Mouse (Mus musculus): ENCODE measurements around the gene Heyl.

Heyl gene

GRCm38 (mm10) chr4:123233492-123234084, at the start of gene Heyl:
TSS of gene Heyl (plus strand) at chr4:123233556.
- peak; percentile 80 for DNase-seq

DNA sequence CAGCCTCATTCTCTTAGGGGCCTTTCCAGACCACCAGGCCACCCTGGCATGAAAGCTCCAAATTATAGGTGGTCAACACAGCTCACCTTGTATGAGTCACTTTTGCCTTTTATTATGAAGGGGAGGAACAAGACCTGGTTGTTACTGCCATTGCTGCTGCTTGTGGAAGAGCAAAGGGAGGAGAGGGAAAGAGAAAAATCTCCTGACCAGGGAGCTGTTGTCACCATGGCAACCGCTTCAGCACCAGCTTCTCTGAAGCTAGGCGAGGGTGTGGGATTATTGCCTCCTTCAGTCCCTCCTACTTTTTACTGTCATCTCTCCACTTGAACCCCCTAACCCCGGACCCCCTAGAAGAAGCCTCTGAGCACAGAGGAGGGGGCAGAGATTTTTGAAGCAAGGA, 48.5 kb upstream of the Heyl start:
- DNase-seq = no peak

- DNase-seq = no peak
Measured at GRCm38 (mm10) chr4:123192336-123192735, 41.0 kb upstream of the Heyl start.

- DNase-seq = no peak
Measured at GRCm38 (mm10) chr4:123193791-123194190, 39.6 kb upstream of the Heyl start.

DNA sequence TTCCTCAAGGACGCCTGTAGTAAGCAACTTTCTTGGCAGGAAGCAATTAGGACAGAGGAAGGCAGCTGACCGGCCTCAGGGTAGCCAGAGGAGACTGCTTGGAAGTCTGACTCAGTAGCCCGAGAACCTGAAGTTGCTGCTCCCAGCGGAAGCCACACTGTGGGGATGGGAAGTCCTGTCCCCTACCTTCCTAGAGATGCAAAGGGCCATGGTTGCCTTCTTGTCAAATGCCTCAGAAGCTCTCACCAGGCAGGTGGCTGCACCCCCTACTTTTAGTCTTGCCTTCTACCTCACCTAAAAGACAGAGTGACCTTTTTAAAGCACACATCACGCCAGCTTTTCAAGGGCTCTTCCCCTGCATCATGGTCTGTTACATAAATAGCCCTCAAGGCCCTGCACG, 36.7 kb upstream of the Heyl start:
- DNase-seq = no peak

- peak; percentile 72 for DNase-seq
Measured at GRCm38 (mm10) chr4:123200771-123201185, 32.6 kb upstream of the Heyl start.

GRCm38 (mm10) chr4:123201186-123202093, 31.9 kb upstream of the Heyl start, which contains the start of gene Nt5c1a:
TSS of gene Nt5c1a (plus strand) at chr4:123201504.
- peak; percentile 18 for DNase-seq

GRCm38 (mm10) chr4:123202094-123202420, 31.3 kb upstream of the Heyl start:
- DNase-seq = no peak

DNA sequence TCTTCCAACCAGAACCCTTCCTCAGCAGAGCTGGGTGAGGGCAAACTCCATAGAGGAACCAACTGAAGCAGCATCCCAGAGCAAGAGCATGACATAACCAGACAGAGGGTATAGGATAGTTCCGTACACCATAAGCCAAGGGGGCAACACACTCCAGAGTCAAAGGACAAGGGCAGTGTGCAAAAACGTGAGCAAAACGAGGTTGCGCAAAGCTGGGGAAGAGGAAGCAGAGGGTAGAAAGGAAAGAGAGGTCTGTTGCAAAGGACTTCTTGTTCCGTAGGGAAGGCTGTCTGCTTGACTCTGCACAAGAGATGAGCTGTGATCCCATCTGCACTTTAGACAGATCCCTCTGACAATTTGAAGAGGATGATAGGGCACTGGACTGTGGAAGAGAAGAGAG, 26.0 kb upstream of the Heyl start:
- DNase-seq = no peak

DNA sequence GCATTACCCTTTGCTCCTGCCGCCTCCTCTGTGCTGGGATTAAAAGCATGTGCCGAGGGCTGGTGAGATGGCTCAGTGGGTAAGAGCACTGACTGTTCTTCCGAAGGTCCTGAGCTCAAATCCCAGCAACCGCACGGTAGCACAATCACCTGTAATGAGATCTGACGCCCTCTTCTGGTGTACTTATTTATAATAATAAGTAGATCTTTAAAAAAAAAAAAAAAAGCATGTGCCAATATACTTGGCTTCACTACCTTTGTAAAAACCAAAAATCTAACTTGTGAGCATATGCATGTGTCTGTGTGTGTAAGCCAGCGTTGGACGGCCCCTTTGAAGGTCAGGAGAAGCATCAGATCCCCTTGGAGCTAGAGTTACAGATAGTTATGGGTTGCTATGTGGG, 22.4 kb upstream of the Heyl start:
- DNase-seq = no peak

- no peak for DNase-seq
Measured at GRCm38 (mm10) chr4:123211453-123211852, 21.9 kb upstream of the Heyl start.

DNA sequence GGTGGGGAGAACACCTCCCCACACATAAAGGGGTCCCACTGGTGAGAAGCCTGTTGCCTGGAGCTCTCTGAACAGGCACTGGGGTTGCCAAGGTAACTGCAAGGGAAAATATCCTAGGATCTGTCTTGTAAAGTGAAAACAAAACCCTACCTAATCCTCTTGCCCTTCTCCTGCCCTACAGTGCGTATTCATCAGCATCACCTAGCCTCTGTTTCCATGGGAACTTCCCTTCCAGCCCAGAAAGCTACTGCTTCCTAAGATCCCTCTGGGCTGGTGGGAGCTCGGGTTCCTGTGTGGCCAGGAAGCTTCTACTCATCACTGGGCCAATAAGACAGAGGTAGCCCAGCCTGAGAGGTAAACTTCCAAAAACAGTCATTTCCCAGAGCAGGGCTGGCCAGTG, 21.0 kb upstream of the Heyl start:
- no peak for DNase-seq

GRCm38 (mm10) chr4:123213975-123214374, 19.4 kb upstream of the Heyl start:
- no peak for DNase-seq

- no peak for DNase-seq
Measured at GRCm38 (mm10) chr4:123215367-123215766, 18.0 kb upstream of the Heyl start.

DNA sequence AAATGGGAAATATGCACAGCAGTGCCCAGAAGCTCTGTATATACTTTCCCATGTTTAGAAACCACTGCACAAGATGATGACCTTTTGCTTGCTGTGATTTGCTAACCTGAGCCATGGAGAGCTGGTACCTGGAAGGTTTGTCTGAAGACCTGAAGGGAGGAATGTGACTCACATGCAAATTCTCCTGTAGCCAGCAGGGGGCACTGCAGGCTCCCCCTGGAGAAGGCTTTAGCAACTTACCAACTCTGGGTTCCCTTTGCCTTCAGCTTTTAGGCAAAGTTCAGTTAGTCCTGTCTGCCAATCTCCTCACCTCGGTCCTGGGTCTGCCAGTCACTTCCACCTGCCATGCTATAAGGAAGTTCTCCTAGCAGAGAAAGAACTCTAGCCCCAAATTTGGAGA, 16.6 kb upstream of the Heyl start:
- DNase-seq = peak; percentile 36

DNA sequence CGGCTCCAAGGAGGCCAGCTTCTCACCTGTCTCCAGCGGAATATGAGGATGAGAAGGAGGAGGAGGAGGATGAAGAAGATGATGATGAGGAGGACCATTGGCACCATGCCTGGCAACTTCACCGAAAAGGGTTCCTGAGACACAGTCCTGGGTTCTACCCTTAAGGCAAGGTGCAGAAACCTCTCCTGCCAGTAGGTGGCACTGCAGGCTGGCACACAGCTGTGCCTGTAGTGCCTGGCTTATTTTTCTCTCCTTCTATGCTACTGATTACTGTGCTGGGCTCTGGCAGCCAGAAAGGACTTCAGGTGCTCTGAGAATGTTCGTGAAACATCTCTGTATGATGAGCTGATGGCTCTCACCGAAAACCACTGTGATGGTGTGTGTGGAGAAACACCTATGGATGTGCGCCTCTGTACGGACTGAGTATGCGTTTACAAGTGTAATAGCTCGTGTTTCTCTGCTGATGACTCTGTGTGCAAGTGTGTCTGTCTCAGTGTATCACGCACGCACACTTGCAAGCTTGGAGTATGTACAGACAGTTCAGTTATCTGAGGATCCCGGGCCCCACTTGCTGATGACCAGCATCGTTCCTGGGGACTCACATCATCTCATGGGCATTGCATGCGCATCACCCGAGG, 13.5 kb upstream of the Heyl start:
- DNase-seq = peak; percentile 78

GRCm38 (mm10) chr4:123220637-123221036, 12.7 kb upstream of the Heyl start:
- DNase-seq = no peak

DNA sequence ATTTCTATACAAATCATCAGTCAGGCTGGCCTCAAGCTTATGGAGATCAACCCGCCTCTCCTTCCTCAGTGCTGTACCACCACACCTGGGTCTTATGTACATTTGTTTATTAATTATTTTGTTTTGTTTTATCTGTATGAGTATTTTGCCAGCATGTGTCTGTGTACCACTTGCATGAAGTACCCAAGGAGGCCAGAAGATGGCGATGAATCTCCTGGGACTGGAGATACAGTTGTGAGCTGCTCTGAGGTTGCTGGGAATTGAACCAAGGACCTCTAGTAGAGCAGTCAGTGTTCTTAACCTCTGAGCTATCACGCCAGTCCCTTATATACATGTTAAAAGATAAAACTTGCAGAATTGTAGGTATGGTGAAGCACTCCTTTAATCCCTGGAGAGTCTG, 10.0 kb upstream of the Heyl start:
- DNase-seq = no peak

GRCm38 (mm10) chr4:123225718-123226403, 7.5 kb upstream of the Heyl start:
- DNase-seq = peak; percentile 71

DNA sequence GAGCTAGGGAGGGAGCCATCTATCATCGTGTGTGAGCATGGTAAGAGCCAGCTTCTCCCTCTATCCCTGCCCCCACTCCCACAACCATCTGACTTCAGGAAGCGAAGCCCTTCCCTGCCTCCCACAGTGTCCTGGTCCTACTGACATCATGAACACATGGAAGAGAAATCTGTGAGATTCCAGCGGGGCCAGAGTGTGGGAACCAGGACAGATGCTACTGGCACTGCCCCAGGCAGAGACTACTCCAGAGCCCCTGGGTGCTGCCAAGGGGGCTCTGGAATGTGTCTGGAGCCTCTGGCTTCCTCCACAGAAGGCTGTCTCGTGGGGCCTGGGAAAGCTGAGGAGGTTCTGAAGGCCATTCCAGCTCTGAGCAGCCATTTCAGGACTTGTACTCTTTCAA, 5.6 kb upstream of the Heyl start:
- DNase-seq = peak; percentile 88

DNA sequence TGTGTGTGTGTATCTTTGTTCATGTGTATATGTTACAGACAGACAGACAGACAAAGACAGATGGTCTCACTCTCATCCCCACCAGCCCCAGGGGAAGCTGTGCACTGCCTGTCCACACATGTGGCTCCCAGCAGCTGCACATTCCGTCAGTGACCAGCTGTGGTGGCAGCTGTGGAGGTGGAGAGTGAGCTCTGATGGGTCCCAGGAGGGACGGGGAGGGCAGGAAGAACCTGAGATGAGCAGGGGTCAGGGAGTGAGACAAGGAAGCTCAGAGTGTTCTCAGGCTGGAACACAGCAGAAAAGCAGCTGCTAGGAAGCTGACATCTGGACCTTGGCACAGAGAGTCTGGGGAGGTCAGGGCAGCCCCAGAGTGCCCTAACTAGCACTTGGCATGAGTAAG, 5.1 kb upstream of the Heyl start:
- DNase-seq = peak; percentile 84

GRCm38 (mm10) chr4:123229166-123229565, 4.2 kb upstream of the Heyl start:
- peak; percentile 75 for DNase-seq

- no peak for DNase-seq
Measured at GRCm38 (mm10) chr4:123232841-123233240, 515 bp upstream of the Heyl start.

All from lung, postnatal 10 days (tissue).